ENCODE assay signal across 24 mouse cellular contexts in genomic region chr12:73746072-73746471, GRCm38 (mm10).
DNase-seq lines count a peak whose midpoint lies in the region; ATAC-seq lines count a peak whose summit lies in the region.
"Had no signal": no experiment of that assay in that cellular context is flagged by ENCODE, and none has a peak within 500 bp of the region (broad histone marks: within the 10 kb centered on the region; RNA-seq: fewer than 3 reads in every experiment).

No protein-coding gene starts in this region.

- peak; percentile 42 for DNase-seq in CD4-positive helper T cell, adult 2 months (ENCODE audit: low read depth, low spot score)
- DNase-seq in induced T-regulatory cell, adult 2 months (ENCODE audit: low read depth) = peak; percentile 67
- DNase-seq in ovary, postnatal 36 days (ENCODE audit: low spot score) = no peak
- DNase-seq in retina, embryonic 14.5 days (ENCODE audit: low spot score) = no peak
- DNase-seq: adrenal gland, postnatal 10 days; adrenal gland, postnatal 36 days; cerebellum, adult 18-20 months; cerebellum, adult 9-10 months; cerebellum, postnatal 14 days; gastrocnemius, postnatal 10 days; gastrocnemius, postnatal 36 days; heart, adult 2 months; heart, postnatal 14 days; heart, postnatal 4 days had no signal

- no peak overlapping the region for H3K4me2 ChIP-seq in kidney, embryonic 14.5 days (replicated peaks; ENCODE audit: low read depth, low read length)
- H3K4me2 ChIP-seq: forebrain, embryonic 13.5 days; heart, embryonic 13.5 days; hindbrain, embryonic 12.5 days; hindbrain, embryonic 15.5 days had no signal

- no peaks in the 10 kb centered on the region for H3K27me3 ChIP-seq in kidney, embryonic 14.5 days (ENCODE audit: control insufficient read depth, insufficient read depth, low read length)
- H3K27me3 ChIP-seq: forebrain, embryonic 13.5 days; heart, embryonic 13.5 days; hindbrain, embryonic 15.5 days had no signal

- no peak overlapping the region for H3K9ac ChIP-seq in kidney, embryonic 14.5 days (ENCODE audit: low read depth, low read length)
- H3K9ac ChIP-seq: forebrain, embryonic 13.5 days; heart, embryonic 13.5 days; hindbrain, embryonic 12.5 days; hindbrain, embryonic 15.5 days had no signal

- no peaks in the 10 kb centered on the region for H3K4me1 ChIP-seq in kidney, embryonic 14.5 days (ENCODE audit: control insufficient read depth, insufficient read depth, low read length)
- H3K4me1 ChIP-seq: forebrain, embryonic 10.5 days; forebrain, embryonic 13.5 days; hindbrain, embryonic 12.5 days; hindbrain, embryonic 15.5 days had no signal

- no peak overlapping the region for H3K27ac ChIP-seq in kidney, embryonic 14.5 days (ENCODE audit: low read depth, low read length)
- H3K27ac ChIP-seq: forebrain, embryonic 10.5 days; forebrain, embryonic 13.5 days; heart, adult 2 months; heart, embryonic 10.5 days; heart, embryonic 13.5 days; hindbrain, embryonic 12.5 days; hindbrain, embryonic 15.5 days had no signal

- H3K4me3 ChIP-seq in kidney, embryonic 14.5 days (ENCODE audit: low read length) = no peak overlapping the region
- H3K4me3 ChIP-seq: forebrain, embryonic 10.5 days; forebrain, embryonic 13.5 days; heart, adult 2 months; heart, embryonic 10.5 days; heart, embryonic 13.5 days; hindbrain, embryonic 12.5 days; hindbrain, embryonic 15.5 days had no signal

- ATAC-seq in CD4-positive, CD25-positive, alpha-beta regulatory T cell, adult 4 months = peak; percentile 76
- ATAC-seq in kidney, embryonic 14.5 days (ENCODE audit: low FRiP score, low TSS enrichment) = no peak
- ATAC-seq: forebrain, embryonic 13.5 days; forebrain, embryonic 16.5 days; intestine, embryonic 16.5 days had no signal

- H3K9me3 ChIP-seq in kidney, embryonic 14.5 days (ENCODE audit: control insufficient read depth, low read length) = no peaks in the 10 kb centered on the region
- H3K9me3 ChIP-seq: forebrain, embryonic 10.5 days; forebrain, embryonic 13.5 days; heart, embryonic 10.5 days; heart, embryonic 13.5 days; hindbrain, embryonic 12.5 days; hindbrain, embryonic 15.5 days had no signal

- H3K36me3 ChIP-seq in kidney, embryonic 14.5 days (ENCODE audit: control insufficient read depth, insufficient read depth, low read length) = no peaks in the 10 kb centered on the region
- H3K36me3 ChIP-seq: forebrain, embryonic 10.5 days; heart, embryonic 10.5 days; heart, embryonic 13.5 days; hindbrain, embryonic 12.5 days; hindbrain, embryonic 15.5 days had no signal

- 84% methylated on average over 6 of the region's 6 CpGs for WGBS in kidney, embryonic 14.5 days

Comparison
In these comparisons a context has a peak if more than half of its experiments do, and no peak if none do; other contexts are left out.
1. DNase-seq: peak in CD4-positive helper T cell, adult 2 months (single experiment) and induced T-regulatory cell, adult 2 months (single experiment); none in ovary, postnatal 36 days (single experiment) and retina, embryonic 14.5 days (single experiment).